Mouse (Mus musculus) spleen, adult 2 months (tissue): Measurements from ENCODE around the gene Comt.

Source experiments
- CTCF ChIP-seq: fragments of 200-500 bp; IDR thresholded peaks from 2 replicates; pipeline ENCODE4 v1.5.1; 2011; ENCODE audit warnings: mild to moderate bottlenecking, inconsistent platforms; ENCODE audit not compliant: insufficient read depth, insufficient read length, insufficient replicate concordance; ENCODE audit errors: extremely low read depth
- POLR2A ChIP-seq: fragments of 200-500 bp; IDR thresholded peaks from 2 replicates; pipeline ENCODE4 v1.6.1; 2011; ENCODE audit warnings: low read depth, low read length, inconsistent platforms

GRCm38 (mm10) chr16:18386972-18387371, 39.7 kb downstream of the Comt start:
- TF ChIP-seq CTCF (no peak), POLR2A (no peak)
